Mouse (Mus musculus) midbrain, embryonic 11.5 days (tissue): ENCODE data around the gene Krtap10-10. TPM values are rescaled to one million over a fixed set of nuclear protein-coding genes. Genes with fewer than 3 reads are reported as not detected.
"Not testable (repeated sequence)": the region's sequence is repeated elsewhere in the genome, so short reads cannot be mapped to it uniquely, and the experiment has no call there.

ENCODE experiments used
- ATAC-seq: fragments of 200-750 bp; cut with Nextera tagmentation; 2 replicates; pipeline ENCODE4 v1.8.0; 2017; ENCODE audit warnings: moderate TSS enrichment, moderate library complexity; ENCODE audit not compliant: low FRiP score
- DNase-seq: peaks from one replicate; pipeline ENCODE4 v3.0.0; 2015; ENCODE audit warnings: low spot score; ENCODE audit errors: missing footprints
- H3K27ac ChIP-seq: fragments of 300-500 bp; sonication (generic); 2 replicates; pipeline ENCODE4 v1.5.1; 2014; ENCODE audit warnings: low read depth, low read length
- H3K27me3 ChIP-seq: fragments of 300-500 bp; sonication (generic); 2 replicates; pipeline ENCODE4 v1.6.1; 2014; ENCODE audit warnings: mild to moderate bottlenecking, low read length, moderate library complexity, mixed read lengths; ENCODE audit not compliant: control insufficient read depth, insufficient read depth
- H3K36me3 ChIP-seq: fragments of 300-500 bp; sonication (generic); 2 replicates; pipeline ENCODE4 v1.6.1; 2014; ENCODE audit warnings: mild to moderate bottlenecking, low read length, moderate library complexity, mixed read lengths; ENCODE audit not compliant: control insufficient read depth, insufficient read depth
- H3K4me1 ChIP-seq: fragments of 300-500 bp; sonication (generic); 2 replicates; pipeline ENCODE4 v1.6.1; 2014; ENCODE audit warnings: low read length; ENCODE audit not compliant: control insufficient read depth, insufficient read depth
- H3K4me2 ChIP-seq: fragments of 300-500 bp; sonication (generic); 2 replicates; pipeline ENCODE4 v1.6.1; 2014; ENCODE audit warnings: mild to moderate bottlenecking, moderate library complexity
- H3K4me3 ChIP-seq: fragments of 300-500 bp; sonication (generic); 2 replicates; pipeline ENCODE4 v1.5.1; 2014; ENCODE audit warnings: low read depth, low read length
- H3K9ac ChIP-seq: fragments of 300-500 bp; sonication (generic); 2 replicates; pipeline ENCODE4 v1.6.1; 2014; ENCODE audit warnings: low read length
- H3K9me3 ChIP-seq: fragments of 300-500 bp; sonication (generic); 2 replicates; pipeline ENCODE4 v1.6.1; 2016; ENCODE audit warnings: low read length; ENCODE audit not compliant: control insufficient read depth
- WGBS: fragments of 180-500 bp; shearing (Covaris S2); extraction: QIAGEN DNeasy Blood & Tissue Kit; methylation state at CpG from one replicate; pipeline ENCODE4 v1.1.7; 2014; 5-methylcytosine and 5-hydroxymethylcytosine counted together
- polyA plus RNA-seq: library from polyadenylated mRNA; unstranded; fragments of >200 nt; fragmentation: Nextera tagmentation; extraction: Ambion mirVana; gene quantifications from 2 replicates; pipeline ENCODE4 v1.2.1, GENCODE M21; 2014

The Krtap10-10 gene
- not detected in 2 replicates for polyA plus RNA-seq

- 71% methylated on average over 9 of the region's 9 CpGs for WGBS
- H3K27ac ChIP-seq, result no peak within 1 kb of the TSS
- ATAC-seq (no peak), DNase-seq (no peak)
- H3K4me2 ChIP-seq, result no peak within 1 kb of the TSS
- H3K27me3 ChIP-seq, result no peaks in the 10 kb centered on the region
- no peak within 1 kb of the TSS for H3K4me3 ChIP-seq
- H3K36me3 ChIP-seq, result no peaks in the 10 kb centered on the region
- no peak within 1 kb of the TSS for H3K9ac ChIP-seq
- H3K4me1 ChIP-seq, result no peaks in the 10 kb centered on the region
- H3K9me3 ChIP-seq, result no peaks in the 10 kb centered on the region
Measured at GRCm38 (mm10) chr10:77835647-77836046, at the start of gene Krtap10-10. TSS of gene Krtap10-10 (plus strand) at chr10:77835947.

GRCm38 (mm10) chr10:77787876-77788275 is 47.9 kb upstream of the Krtap10-10 start, which contains the start of gene Gm7137:
TSS of gene Gm7137 (minus strand) at chr10:77788200.
- H3K4me2 ChIP-seq, H3K9ac ChIP-seq, ATAC-seq, H3K36me3 ChIP-seq, H3K4me3 ChIP-seq, H3K27ac ChIP-seq, H3K4me1 ChIP-seq, H3K9me3 ChIP-seq, H3K27me3 ChIP-seq, DNase-seq: not testable (repeated sequence)
- WGBS, result no CpG with 5 or more reads among the region's 1 CpGs

DNA sequence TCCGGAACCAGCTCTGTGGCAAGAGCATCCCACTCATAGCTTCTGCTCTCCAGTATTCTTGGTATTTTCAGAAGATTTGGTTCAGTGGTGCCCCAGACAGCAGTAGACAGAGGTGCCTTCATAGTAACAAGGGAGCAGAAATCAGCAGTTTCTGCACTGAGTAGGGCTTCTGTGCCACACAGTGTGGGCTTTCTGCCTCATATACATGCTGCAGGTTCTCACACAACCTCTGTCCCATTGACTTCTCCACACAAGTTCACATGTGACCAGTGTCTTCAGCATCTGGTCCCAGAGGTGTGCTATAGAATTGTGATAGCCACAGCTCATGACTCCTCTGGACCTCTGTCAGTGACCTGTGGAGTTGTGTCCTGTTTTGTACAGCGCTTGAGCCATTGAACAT is 47.1 kb upstream of the Krtap10-10 start:
- ATAC-seq, result no peak
- no peak overlapping the region for H3K4me3 ChIP-seq
- no peaks in the 10 kb centered on the region for H3K9me3 ChIP-seq
- no peaks in the 10 kb centered on the region for H3K27me3 ChIP-seq
- H3K4me1 ChIP-seq, result no peaks in the 10 kb centered on the region
- no peak overlapping the region for H3K9ac ChIP-seq
- no peak overlapping the region for H3K27ac ChIP-seq
- DNase-seq, result peak; percentile 76
- H3K36me3 ChIP-seq, result no peaks in the 10 kb centered on the region
- no peak overlapping the region for H3K4me2 ChIP-seq
- 88% methylated on average over 2 of the region's 2 CpGs for WGBS

DNA sequence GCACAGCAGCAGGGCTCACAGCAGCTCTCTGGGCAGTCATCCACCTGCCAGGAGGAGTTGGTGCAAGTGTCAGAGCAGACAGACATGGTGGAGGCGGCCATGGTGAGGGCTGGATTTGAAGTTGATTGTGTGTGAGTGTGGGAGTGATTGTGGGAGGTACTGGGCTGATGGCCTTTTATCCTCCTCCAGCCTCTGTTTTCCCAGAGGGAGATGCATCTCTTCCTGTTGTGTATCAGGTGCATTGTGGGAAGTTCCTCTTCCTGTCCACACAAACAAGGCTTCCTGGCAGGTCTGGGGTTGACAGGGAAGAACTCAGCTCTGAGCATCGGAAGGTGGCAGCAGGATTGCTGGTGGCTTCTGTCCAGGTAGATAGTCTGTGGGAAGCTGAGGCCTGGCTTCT is 40.8 kb upstream of the Krtap10-10 start, which contains the start of gene Gm9639:
TSS of gene Gm9639 (minus strand) at position 101 of the 400 bp plus-strand sequence.
- no peak within 1 kb of the TSS for H3K27ac ChIP-seq
- no peak within 1 kb of the TSS for H3K9ac ChIP-seq
- no peak within 1 kb of the TSS for H3K4me3 ChIP-seq
- no peak within 1 kb of the TSS for H3K4me2 ChIP-seq
- H3K27me3 ChIP-seq, result no peaks in the 10 kb centered on the region
- ATAC-seq (no peak), DNase-seq (peak; percentile 51)
- H3K9me3 ChIP-seq, result no peaks in the 10 kb centered on the region
- peaks cover 2% of the 10 kb centered on the region; the same call in 1 of the 2 replicates for H3K4me1 ChIP-seq
- 64% methylated on average over 2 of the region's 2 CpGs for WGBS
- no peaks in the 10 kb centered on the region for H3K36me3 ChIP-seq

GRCm38 (mm10) chr10:77797677-77798076 is 38.1 kb upstream of the Krtap10-10 start:
- Histone ChIP-seq H3K4me3 (no peak overlapping the region), H3K9me3 (no peaks in the 10 kb centered on the region), H3K4me1 (peaks cover 2% of the 10 kb centered on the region; the same call in 1 of the 2 replicates), H3K9ac (no peak overlapping the region), H3K27me3 (no peaks in the 10 kb centered on the region), H3K4me2 (no peak overlapping the region), H3K27ac (no peak overlapping the region), H3K36me3 (no peaks in the 10 kb centered on the region)
- ATAC-seq, result no peak
- peak; percentile 85 for DNase-seq
- WGBS, result 19% methylated on average over 3 of the region's 3 CpGs

DNA sequence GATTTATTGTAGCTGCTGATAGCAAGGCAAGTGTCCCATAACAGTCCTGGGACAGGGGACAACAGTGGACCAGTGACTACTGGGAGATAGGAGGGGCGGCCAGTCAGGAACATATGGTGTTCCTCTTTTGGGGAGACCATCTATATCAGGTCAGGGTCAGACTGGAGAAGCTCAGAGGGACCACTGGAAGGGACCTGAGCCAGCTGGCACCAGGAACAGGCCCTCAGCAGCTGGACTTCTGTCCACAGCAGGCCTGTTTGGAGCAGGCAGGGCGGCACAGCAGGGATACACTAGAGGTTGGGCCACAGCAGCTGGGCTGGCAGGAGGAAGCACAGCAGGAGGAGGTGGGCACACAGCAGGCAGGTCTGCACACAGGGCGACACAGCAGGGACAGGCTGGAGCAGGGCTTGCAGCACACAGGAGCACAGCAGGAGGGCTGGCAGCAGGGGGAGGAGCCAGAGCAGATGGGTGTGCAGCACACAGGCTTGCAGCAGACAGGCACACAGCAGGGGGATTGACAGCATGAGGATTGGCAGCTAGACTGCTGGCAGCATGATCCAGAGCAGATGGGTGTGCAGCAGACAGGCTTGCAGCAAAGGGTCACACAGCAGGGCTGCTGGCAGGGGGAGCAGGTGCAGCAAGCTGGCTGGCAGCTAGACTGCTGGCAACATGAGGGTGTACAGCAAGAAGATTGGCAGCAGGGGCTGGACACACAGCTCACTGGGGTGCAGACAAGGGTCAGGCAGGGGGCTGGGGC is 37.4 kb upstream of the Krtap10-10 start:
- H3K4me1 ChIP-seq, H3K9me3 ChIP-seq, H3K4me3 ChIP-seq, H3K36me3 ChIP-seq, H3K27ac ChIP-seq, ATAC-seq, H3K9ac ChIP-seq, H3K27me3 ChIP-seq, H3K4me2 ChIP-seq: not testable (repeated sequence)
- DNase-seq, result peak; percentile 81
- 31% methylated on average over 3 of the region's 3 CpGs for WGBS

- peaks cover 2% of the 10 kb centered on the region; the same call in 1 of the 2 replicates for H3K4me1 ChIP-seq
- H3K9ac ChIP-seq, result no peak within 1 kb of the TSS
- ATAC-seq, result no peak
- H3K36me3 ChIP-seq, result no peaks in the 10 kb centered on the region
- no peaks in the 10 kb centered on the region for H3K9me3 ChIP-seq
- H3K4me3 ChIP-seq, result no peak within 1 kb of the TSS
- H3K27me3 ChIP-seq, result no peaks in the 10 kb centered on the region
- H3K27ac ChIP-seq, result no peak within 1 kb of the TSS
- DNase-seq, result peak; percentile 79
- WGBS, result 65% methylated on average over 8 of the region's 8 CpGs
- no peak within 1 kb of the TSS for H3K4me2 ChIP-seq
Measured at GRCm38 (mm10) chr10:77798921-77799508, 36.7 kb upstream of the Krtap10-10 start, which contains the start of gene Gm19668. TSS of gene Gm19668 (minus strand) at chr10:77799133.

GRCm38 (mm10) chr10:77804095-77804494 is 31.7 kb upstream of the Krtap10-10 start:
- Histone ChIP-seq H3K4me2 (no peak overlapping the region), H3K4me1 (0 out of 2 replicates have a peak, but pooled peaks cover under 1% of the 10 kb centered on the region), H3K4me3 (no peak overlapping the region), H3K9ac (no peak overlapping the region), H3K9me3 (no peaks in the 10 kb centered on the region), H3K36me3 (no peaks in the 10 kb centered on the region), H3K27ac (no peak overlapping the region), H3K27me3 (no peaks in the 10 kb centered on the region)
- 81% methylated on average over 3 of the region's 3 CpGs for WGBS
- DNase-seq, result peak; percentile 35
- ATAC-seq, result no peak

DNA sequence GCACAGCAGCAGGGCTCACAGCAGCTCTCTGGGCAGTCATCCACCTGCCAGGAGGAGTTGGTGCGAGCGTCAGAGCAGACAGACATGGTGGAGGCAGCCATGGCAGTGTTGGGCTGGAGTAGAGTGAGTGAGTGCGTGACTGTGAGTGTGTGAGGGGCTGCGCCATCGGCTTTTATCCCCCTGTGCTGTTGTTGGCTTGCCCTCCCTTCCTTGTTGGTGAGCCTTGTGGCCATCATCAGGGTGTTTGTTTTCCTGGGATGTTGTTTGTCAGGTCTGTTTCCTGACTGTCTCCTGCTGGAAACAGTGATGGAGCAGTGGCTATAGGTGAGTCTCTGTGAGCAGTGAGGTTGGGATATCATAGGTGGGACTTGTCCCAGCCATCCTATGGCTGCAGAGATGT is 24.0 kb upstream of the Krtap10-10 start, which contains the start of gene Gm9507:
TSS of gene Gm9507 (minus strand) at position 101 of the 400 bp plus-strand sequence.
- H3K36me3 ChIP-seq, result no peaks in the 10 kb centered on the region
- no peaks in the 10 kb centered on the region for H3K4me1 ChIP-seq
- WGBS, result 58% methylated on average over 5 of the region's 5 CpGs
- H3K27me3 ChIP-seq, result no peaks in the 10 kb centered on the region
- H3K27ac ChIP-seq, result no peak within 1 kb of the TSS
- ATAC-seq, result no peak
- H3K4me3 ChIP-seq, result no peak within 1 kb of the TSS
- H3K9me3 ChIP-seq, result no peaks in the 10 kb centered on the region
- DNase-seq, result peak; percentile 37
- no peak within 1 kb of the TSS for H3K9ac ChIP-seq
- H3K4me2 ChIP-seq, result no peak within 1 kb of the TSS
